8 mouse cellular contexts compared by ENCODE assay signal in the genomic region with DNA sequence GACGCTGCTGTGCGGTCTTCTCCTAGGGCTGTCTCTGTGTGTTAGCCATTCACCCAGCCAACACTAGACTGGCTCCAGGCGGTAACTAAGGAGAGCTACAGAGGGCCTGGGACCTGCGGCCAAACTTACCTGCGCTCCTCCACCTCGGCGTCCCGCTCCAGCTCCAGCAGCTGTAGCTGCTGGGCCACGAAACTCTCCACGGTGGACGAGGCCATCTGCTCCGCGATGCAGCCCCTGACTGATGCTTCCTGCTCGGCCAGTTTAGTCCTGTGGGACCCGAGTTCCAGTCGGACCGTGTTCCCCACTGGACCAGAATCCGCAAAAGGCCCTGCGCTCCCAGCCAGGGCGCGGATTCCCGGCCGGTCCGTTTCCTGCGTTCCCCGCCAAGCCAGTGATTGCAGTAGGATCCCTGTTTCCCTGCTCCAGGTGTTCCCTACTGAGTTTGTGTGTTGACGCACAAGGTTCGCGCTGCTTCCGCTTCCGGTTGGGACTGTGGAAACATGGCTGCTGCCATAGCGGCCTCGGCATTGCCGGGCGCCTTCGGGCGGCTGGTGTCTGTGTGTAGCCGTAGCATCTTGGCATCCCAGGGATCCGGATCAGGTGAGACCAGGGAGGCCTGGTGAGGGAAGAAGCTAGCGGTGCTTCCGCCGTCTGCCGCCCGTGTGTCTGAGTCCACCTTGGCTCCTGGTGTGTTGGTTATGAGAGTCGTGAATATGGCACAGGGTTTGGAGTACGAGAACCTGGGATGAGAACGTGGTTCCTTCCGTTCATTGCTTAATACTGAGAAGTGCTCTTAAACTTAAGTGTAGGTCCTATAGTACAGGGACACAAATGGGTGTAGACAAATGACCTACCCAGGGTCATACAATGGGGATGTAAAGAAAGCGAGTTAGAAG. TPM values are rescaled to one million over a fixed set of nuclear protein-coding genes. Genes with fewer than 3 reads are reported as not detected.
A peak's percentile ranks its signal among the peaks of the same experiment; 100 is the strongest.
DNase-seq lines count a peak whose midpoint lies in the region; ATAC-seq and TF ChIP-seq lines count a peak whose summit lies in the region.

A gene (plus strand): TSS at position 330 of the 896 bp plus-strand sequence.
A gene (minus strand): TSS at position 446 of the 896 bp plus-strand sequence.

- H3K4me3 ChIP-seq in bone marrow, adult 2 months (replicated peaks; ENCODE audit: control insufficient read depth, low read depth, low read length) = peak within 1 kb of the TSS; percentile 91
- H3K4me3 ChIP-seq in embryonic facial prominence, embryonic 15.5 days (replicated peaks) = peak within 1 kb of the TSS; percentile 92
- peak within 1 kb of the TSS; percentile 71 for H3K4me3 ChIP-seq in limb, embryonic 14.5 days (replicated peaks; ENCODE audit: low read length)
- H3K4me3 ChIP-seq in midbrain, postnatal 0 days (ENCODE audit: low read depth, low read length) = peak within 1 kb of the TSS; percentile 68

- peaks cover 51% of the 10 kb centered on the region for H3K36me3 ChIP-seq in embryonic facial prominence, embryonic 15.5 days
- peaks cover 48% of the 10 kb centered on the region for H3K36me3 ChIP-seq in limb, embryonic 14.5 days (ENCODE audit: control insufficient read depth, insufficient read depth, low read length)
- H3K36me3 ChIP-seq in midbrain, postnatal 0 days (ENCODE audit: insufficient read depth, low read length) = peaks cover 38% of the 10 kb centered on the region

- H3K27ac ChIP-seq in bone marrow, adult 2 months (ENCODE audit: control insufficient read depth, insufficient read depth, low read depth, low read length, poor library complexity) = peak within 1 kb of the TSS; percentile 20; the same call in 1 of the 2 replicates
- peak within 1 kb of the TSS; percentile 71 for H3K27ac ChIP-seq in embryonic facial prominence, embryonic 15.5 days (replicated peaks)
- peak within 1 kb of the TSS; percentile 61 for H3K27ac ChIP-seq in limb, embryonic 14.5 days (replicated peaks; ENCODE audit: low read depth, low read length)
- H3K27ac ChIP-seq in midbrain, postnatal 0 days (ENCODE audit: low read depth, low read length) = peak within 1 kb of the TSS; percentile 67

- DNase-seq in 416B (ENCODE audit: low read depth) = peak; percentile 90
- peak; percentile 88 for DNase-seq in heart, adult 8-10 months (ENCODE audit: low spot score)
- peak; percentile 95 for DNase-seq in kidney, adult 9 months
- peak; percentile 88 for DNase-seq in limb, embryonic 14.5 days (ENCODE audit: low spot score)
- peak; percentile 95 for DNase-seq in midbrain, postnatal 0 days (ENCODE audit: low spot score)
- peak; percentile 61 to 76 for DNase-seq in spleen, postnatal 14 days (ENCODE audit: low spot score in 2 of 2)

- peak within 1 kb of the TSS; percentile 68 for H3K4me2 ChIP-seq in embryonic facial prominence, embryonic 15.5 days (replicated peaks)
- peak within 1 kb of the TSS; percentile 77 for H3K4me2 ChIP-seq in limb, embryonic 14.5 days (replicated peaks; ENCODE audit: low read depth, low read length, severe bottlenecking)
- peak within 1 kb of the TSS; percentile 75 for H3K4me2 ChIP-seq in midbrain, postnatal 0 days (ENCODE audit: low read depth, low read length, poor library complexity, severe bottlenecking)

- WGBS in bone marrow, adult 2 months = under 1% methylated on average over 49 of the region's 49 CpGs
- under 1% methylated on average over 49 of the region's 49 CpGs for WGBS in embryonic facial prominence, embryonic 15.5 days
- WGBS in limb, embryonic 14.5 days = under 1% methylated on average over 49 of the region's 49 CpGs
- WGBS in midbrain, postnatal 0 days = under 1% methylated on average over 49 of the region's 49 CpGs

- peak within 1 kb of the TSS; percentile 78 for H3K9ac ChIP-seq in embryonic facial prominence, embryonic 15.5 days
- peak within 1 kb of the TSS; percentile 87 for H3K9ac ChIP-seq in limb, embryonic 14.5 days (ENCODE audit: low read depth, low read length, severe bottlenecking)
- peak within 1 kb of the TSS; percentile 74 for H3K9ac ChIP-seq in midbrain, postnatal 0 days (replicated peaks; ENCODE audit: low read length, poor library complexity, severe bottlenecking)

- TF ChIP-seq CTCF in bone marrow, adult 2 months (IDR thresholded peaks at IDR 0.05; ENCODE audit: control insufficient read depth, insufficient read depth, low read length) = no peak
- TF ChIP-seq CTCF in midbrain, postnatal 0 days (IDR thresholded peaks at IDR 0.05) = no peak

- no peaks in the 10 kb centered on the region for H3K9me3 ChIP-seq in embryonic facial prominence, embryonic 15.5 days (replicated peaks)
- H3K9me3 ChIP-seq in limb, embryonic 14.5 days (ENCODE audit: control insufficient read depth, low read length) = no peaks in the 10 kb centered on the region
- H3K9me3 ChIP-seq in midbrain, postnatal 0 days (ENCODE audit: low read length) = no peaks in the 10 kb centered on the region

- peak; percentile 89 for ATAC-seq in embryonic facial prominence, embryonic 15.5 days (ENCODE audit: insufficient number of reproducible peaks, low FRiP score, low TSS enrichment, low read depth)
- ATAC-seq in limb, embryonic 14.5 days (ENCODE audit: low FRiP score, low read depth) = peak; percentile 95
- ATAC-seq in midbrain, postnatal 0 days (ENCODE audit: low FRiP score) = peak; percentile 93

- peak; percentile 84 for TF ChIP-seq POLR2A in bone marrow, adult 2 months (IDR thresholded peaks at IDR 0.05; ENCODE audit: borderline replicate concordance, control insufficient read depth, low read depth, low read length)
- TF ChIP-seq POLR2A in limb, embryonic 14.5 days (IDR thresholded peaks at IDR 0.05; ENCODE audit: borderline replicate concordance, extremely low read depth, insufficient read depth, insufficient read length) = peak; percentile 92; the same call in 1 of the 2 replicates

- no peaks in the 10 kb centered on the region; the same call in 1 of the 2 replicates for H3K4me1 ChIP-seq in bone marrow, adult 2 months (ENCODE audit: control insufficient read depth, insufficient read depth, low read length)
- H3K4me1 ChIP-seq in embryonic facial prominence, embryonic 15.5 days = peaks cover 20% of the 10 kb centered on the region
- H3K4me1 ChIP-seq in limb, embryonic 14.5 days (ENCODE audit: control insufficient read depth, insufficient read depth, low read length) = peaks cover 4% of the 10 kb centered on the region
- peaks cover 8% of the 10 kb centered on the region; the same call in 1 of the 2 replicates for H3K4me1 ChIP-seq in midbrain, postnatal 0 days (ENCODE audit: insufficient read depth, low read length)

- no peaks in the 10 kb centered on the region for H3K27me3 ChIP-seq in embryonic facial prominence, embryonic 15.5 days
- H3K27me3 ChIP-seq in limb, embryonic 14.5 days (ENCODE audit: control insufficient read depth, insufficient read depth, low read length) = no peaks in the 10 kb centered on the region
- H3K27me3 ChIP-seq in midbrain, postnatal 0 days (ENCODE audit: insufficient read depth, low read length) = no peaks in the 10 kb centered on the region

RNA-seq across cellular contexts. Expression of the first gene that starts in this region (rescaled TPM):
- polyA plus RNA-seq in bone marrow, adult 2 months (2011; ENCODE audit: insufficient read depth, insufficient read length, low replicate concordance, missing spikeins) = 33.0 and 39.3 TPM in 2 replicates
- 111 and 116 TPM in 2 replicates for polyA plus RNA-seq in embryonic facial prominence, embryonic 15.5 days (2015; fragmentation: Nextera tagmentation; extraction: Ambion mirVana)
- 10 to 100 TPM; 83.4 to 88.5 (median 86.9) TPM for total RNA-seq in heart, adult 8-10 months (2022)
- 59.5 and 68.8 TPM in 2 replicates for polyA plus RNA-seq in limb, embryonic 14.5 days (2012; rRNA removed)
- polyA plus RNA-seq in limb, embryonic 14.5 days (2014; fragmentation: Nextera tagmentation; extraction: Ambion mirVana) = 124 and 126 TPM in 2 replicates
- 48.4 and 48.7 TPM in 2 replicates for total RNA-seq in midbrain, postnatal 0 days (2014; rRNA removed)
- polyA plus RNA-seq in midbrain, postnatal 0 days (2015; fragmentation: Nextera tagmentation; extraction: Ambion mirVana) = 92.7 and 93.3 TPM in 2 replicates

RNA-seq across cellular contexts. Expression of the second gene that starts in this region (rescaled TPM):
- 1.8 and 5.5 TPM in 2 replicates for polyA plus RNA-seq in bone marrow, adult 2 months (2011; ENCODE audit: insufficient read depth, insufficient read length, low replicate concordance, missing spikeins)
- 10.2 and 11.0 TPM in 2 replicates for polyA plus RNA-seq in embryonic facial prominence, embryonic 15.5 days (2015; fragmentation: Nextera tagmentation; extraction: Ambion mirVana)
- total RNA-seq in heart, adult 8-10 months (2022) = 1 to 10 TPM; 2.6 to 3.3 (median 3.2) TPM
- polyA plus RNA-seq in limb, embryonic 14.5 days (2012; rRNA removed) = 9.9 and 13.5 TPM in 2 replicates
- polyA plus RNA-seq in limb, embryonic 14.5 days (2014; fragmentation: Nextera tagmentation; extraction: Ambion mirVana) = 9.5 and 9.9 TPM in 2 replicates
- 11.8 and 12.3 TPM in 2 replicates for total RNA-seq in midbrain, postnatal 0 days (2014; rRNA removed)
- 10.2 and 10.8 TPM in 2 replicates for polyA plus RNA-seq in midbrain, postnatal 0 days (2015; fragmentation: Nextera tagmentation; extraction: Ambion mirVana)

Comparison
In these comparisons a context has a peak if more than half of its experiments do, and no peak if none do; other contexts are left out.
1. Peak in every context shown above with its lines: DNase-seq, ATAC-seq, H3K4me3 ChIP-seq and H3K27ac ChIP-seq.
2. H3K27ac ChIP-seq: peak in every context shown above with its lines; median percentile 71 in embryonic facial prominence, embryonic 15.5 days; 67 in midbrain, postnatal 0 days; 61 in limb, embryonic 14.5 days; 20 in bone marrow, adult 2 months.